Mouse (Mus musculus) thymus, postnatal 10 days (tissue): Measurements from ENCODE around the gene Guca2b.
"Not testable (repeated sequence)": the region's sequence is repeated elsewhere in the genome, so short reads cannot be mapped to it uniquely, and the experiment has no call there.

Experiments
- DNase-seq, 2 experiments: peaks; one replicate each; pipeline ENCODE4 v3.0.0; 2021; ENCODE audit warnings: low spot score in 2 of 2

The Guca2b gene

GRCm38 (mm10) chr4:119657011-119657410 lies 1.7 kb downstream of the Guca2b start:
- no peak for DNase-seq

- DNase-seq = no peak
These were observed 16.1 kb downstream of the Guca2b start for GRCm38 (mm10) chr4:119642666-119643065.

GRCm38 (mm10) chr4:119638656-119639055 lies 20.1 kb downstream of the Guca2b start:
- DNase-seq = no peak

GRCm38 (mm10) chr4:119637946-119638345 lies 20.8 kb downstream of the Guca2b start:
- no peak for DNase-seq

GRCm38 (mm10) chr4:119637176-119637845 lies 21.4 kb downstream of the Guca2b start, which contains the start of gene Guca2a:
TSS of gene Guca2a (plus strand) at chr4:119637704.
- no peak for DNase-seq

- no peak for DNase-seq
These were observed 22.0 kb downstream of the Guca2b start for GRCm38 (mm10) chr4:119636731-119637130.

- DNase-seq = no peak
These were observed 23.1 kb downstream of the Guca2b start for GRCm38 (mm10) chr4:119635686-119636085.

- no peak for DNase-seq
These were observed 23.7 kb downstream of the Guca2b start for GRCm38 (mm10) chr4:119634908-119635660.

GRCm38 (mm10) chr4:119633948-119634347 lies 24.8 kb downstream of the Guca2b start:
- no peak for DNase-seq

GRCm38 (mm10) chr4:119633342-119633741 lies 25.4 kb downstream of the Guca2b start:
- DNase-seq = no peak

- no peak for DNase-seq
These were observed 26.0 kb downstream of the Guca2b start for GRCm38 (mm10) chr4:119632721-119633120.

GRCm38 (mm10) chr4:119631115-119631919 lies 27.4 kb downstream of the Guca2b start:
- DNase-seq = peak in 1 of 2 experiments; percentile 42

GRCm38 (mm10) chr4:119628363-119628762 lies 30.4 kb downstream of the Guca2b start:
- not testable (repeated sequence) for DNase-seq

GRCm38 (mm10) chr4:119627317-119627716 lies 31.4 kb downstream of the Guca2b start:
- DNase-seq = no peak

GRCm38 (mm10) chr4:119626876-119627275 lies 31.9 kb downstream of the Guca2b start:
- no peak for DNase-seq

- no peak for DNase-seq
These were observed 32.6 kb downstream of the Guca2b start for GRCm38 (mm10) chr4:119626081-119626645.

GRCm38 (mm10) chr4:119614724-119615123 lies 44.0 kb downstream of the Guca2b start:
- no peak for DNase-seq

- DNase-seq = no peak
These were observed 44.7 kb downstream of the Guca2b start for GRCm38 (mm10) chr4:119614078-119614477.

GRCm38 (mm10) chr4:119609488-119609887 lies 49.3 kb downstream of the Guca2b start:
- no peak for DNase-seq
